Mouse (Mus musculus): ENCODE measurements around the gene Apof. TPM values are rescaled to one million over a fixed set of nuclear protein-coding genes. Genes with fewer than 3 reads are reported as not detected.
A peak's percentile ranks its signal among the peaks of the same experiment; 100 is the strongest.
"Not testable (repeated sequence)": the region's sequence is repeated elsewhere in the genome, so short reads cannot be mapped to it uniquely, and the experiment has no call there.

Apof gene
- total RNA-seq, 2 experiments from 2014 or later = not detected

DNA sequence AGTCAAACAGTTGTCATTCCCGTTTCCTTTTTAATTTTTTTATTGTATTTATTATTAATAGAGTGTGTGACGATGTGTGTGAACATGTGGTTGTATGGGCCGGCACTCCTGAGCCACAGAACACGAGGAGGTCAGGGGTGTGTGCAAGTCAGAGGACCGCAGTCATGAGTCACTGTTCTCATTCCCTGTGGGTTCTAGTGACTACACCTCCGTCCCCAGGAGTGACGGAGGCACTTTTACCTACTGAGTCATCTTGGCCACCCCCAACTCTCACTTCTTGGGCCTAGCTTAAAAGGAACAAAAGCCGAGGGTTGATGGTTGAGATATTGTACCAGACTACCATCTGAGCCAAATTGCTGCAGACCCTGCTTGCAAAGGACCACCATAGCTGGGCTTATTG, 12.1 kb upstream of the Apof start:
- no peak for DNase-seq (ENCODE audit: low spot score in 2 of 2)

DNA sequence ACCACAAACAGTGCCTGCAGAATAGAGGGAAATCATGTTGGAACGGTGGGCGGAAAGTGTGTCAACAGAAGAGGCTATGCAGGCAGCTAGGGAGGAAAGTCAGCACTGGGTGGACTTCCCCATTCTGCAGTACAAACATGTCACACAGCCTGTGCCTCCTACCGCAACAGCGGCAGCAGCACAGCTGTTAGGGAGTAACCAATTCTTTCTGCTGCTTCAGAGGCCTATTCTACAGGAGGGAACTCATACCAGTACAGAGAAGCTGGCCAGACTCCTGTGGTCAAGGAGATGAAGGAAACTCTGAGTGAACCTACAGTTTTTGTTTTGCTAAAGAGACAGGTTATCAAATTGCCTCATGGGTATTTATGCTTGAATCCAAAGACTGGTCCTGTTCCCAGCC, 9.5 kb upstream of the Apof start:
- no peak for DNase-seq (ENCODE audit: low spot score in 2 of 2)

DNA sequence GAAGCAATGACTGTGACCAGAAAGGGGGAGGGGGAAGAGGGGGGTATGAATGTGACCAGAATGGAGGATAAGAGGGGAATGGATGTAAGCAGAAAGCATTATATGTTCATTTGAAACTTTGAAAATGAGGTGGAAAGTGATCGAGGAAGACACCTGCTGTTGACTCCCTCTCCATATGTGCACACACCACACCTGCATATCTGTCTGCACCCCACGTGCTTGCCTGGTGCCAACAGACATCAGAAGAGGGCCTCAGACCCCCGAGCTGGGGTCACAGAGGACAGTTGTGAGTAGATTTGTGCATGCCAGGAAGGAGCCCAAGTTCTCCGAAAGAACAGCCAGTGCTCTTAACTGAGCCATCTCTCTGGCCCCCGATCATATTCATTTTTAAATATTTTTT, 8.5 kb upstream of the Apof start:
- no peak for DNase-seq (ENCODE audit: low spot score in 2 of 2)

DNA sequence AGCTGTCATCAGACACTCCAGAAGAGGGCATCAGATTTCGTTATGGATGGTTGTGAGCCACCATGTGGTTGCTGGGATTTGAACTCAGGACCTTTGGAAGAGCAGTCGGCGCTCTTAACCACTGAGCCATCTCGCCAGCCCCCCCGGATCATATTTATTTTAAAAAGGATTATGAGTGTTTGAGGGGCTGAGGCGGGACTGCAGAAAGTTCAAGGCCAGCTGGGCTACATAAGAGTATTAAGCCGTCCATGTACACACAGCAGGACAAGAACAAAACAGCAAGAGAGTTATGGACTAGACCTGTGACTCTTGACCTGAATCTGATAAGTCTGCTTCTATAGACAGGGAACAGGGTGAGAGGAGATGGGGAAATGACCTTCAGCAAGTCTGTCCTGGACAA, 8.1 kb upstream of the Apof start:
- not testable (repeated sequence) for DNase-seq (ENCODE audit: low spot score in 2 of 2)

DNA sequence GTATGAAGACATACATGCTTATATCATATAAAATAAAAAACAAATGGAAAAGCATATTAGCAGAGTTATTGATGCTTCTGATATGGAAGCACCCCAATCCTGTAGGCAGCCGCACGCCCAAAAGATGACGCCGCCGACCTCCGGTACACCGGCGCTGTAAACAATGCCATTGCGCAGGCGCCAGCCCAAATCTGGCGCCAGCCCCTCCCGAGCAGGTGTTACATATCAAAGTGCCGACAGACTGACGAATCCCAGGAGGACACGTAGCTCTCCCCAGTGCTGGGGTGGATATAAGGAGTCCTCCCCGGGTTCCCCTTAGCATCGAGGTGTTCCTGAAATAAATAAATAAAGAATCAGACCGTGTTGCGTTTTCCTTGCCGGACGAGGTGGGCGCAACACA, 6.2 kb upstream of the Apof start:
- no peak for DNase-seq (ENCODE audit: low spot score in 2 of 2)

DNA sequence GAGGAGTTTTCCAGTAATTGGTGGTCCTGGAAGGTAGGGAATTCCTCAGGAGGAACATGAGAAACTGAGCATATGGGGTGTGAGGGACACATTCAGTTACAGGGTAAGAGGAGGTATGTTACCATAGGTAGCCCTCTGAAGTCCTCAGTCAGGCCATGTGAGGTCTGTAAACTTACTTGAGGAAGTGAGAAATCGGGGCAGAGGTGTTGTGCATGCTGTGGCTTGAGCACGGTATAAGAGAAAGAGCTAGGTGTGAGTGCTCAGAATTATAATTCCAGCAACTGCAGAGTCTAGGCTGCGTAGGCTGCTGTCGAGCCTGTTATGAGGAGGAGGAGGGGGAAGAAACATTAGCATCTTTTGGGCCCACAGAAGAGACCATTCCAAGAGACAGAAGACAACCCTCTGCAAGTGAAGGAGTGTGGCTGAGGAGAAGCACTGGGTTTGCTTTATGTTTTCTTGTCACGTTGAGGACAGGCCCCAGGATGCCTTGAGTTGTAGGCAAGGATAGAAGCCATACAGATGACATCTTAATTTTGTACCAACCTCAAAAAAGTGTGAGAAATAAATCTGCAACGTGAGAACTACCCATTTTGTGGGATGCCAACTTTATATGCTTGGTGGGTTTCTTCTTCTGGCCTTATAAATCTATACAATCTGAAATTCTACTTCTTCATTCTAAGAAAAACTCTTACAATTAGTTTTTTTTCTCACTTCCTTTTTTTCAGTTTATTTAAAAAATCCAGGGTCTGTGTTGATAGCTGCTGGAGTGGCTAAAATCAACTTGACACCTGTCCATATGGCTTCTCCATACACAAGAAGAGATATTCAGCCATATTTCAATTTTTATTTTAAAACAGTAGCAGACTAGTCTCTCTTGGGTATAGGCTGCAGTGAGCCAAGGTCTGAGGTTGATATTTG, 4.8 kb upstream of the Apof start:
- no peak for DNase-seq (ENCODE audit: low spot score in 2 of 2)

DNA sequence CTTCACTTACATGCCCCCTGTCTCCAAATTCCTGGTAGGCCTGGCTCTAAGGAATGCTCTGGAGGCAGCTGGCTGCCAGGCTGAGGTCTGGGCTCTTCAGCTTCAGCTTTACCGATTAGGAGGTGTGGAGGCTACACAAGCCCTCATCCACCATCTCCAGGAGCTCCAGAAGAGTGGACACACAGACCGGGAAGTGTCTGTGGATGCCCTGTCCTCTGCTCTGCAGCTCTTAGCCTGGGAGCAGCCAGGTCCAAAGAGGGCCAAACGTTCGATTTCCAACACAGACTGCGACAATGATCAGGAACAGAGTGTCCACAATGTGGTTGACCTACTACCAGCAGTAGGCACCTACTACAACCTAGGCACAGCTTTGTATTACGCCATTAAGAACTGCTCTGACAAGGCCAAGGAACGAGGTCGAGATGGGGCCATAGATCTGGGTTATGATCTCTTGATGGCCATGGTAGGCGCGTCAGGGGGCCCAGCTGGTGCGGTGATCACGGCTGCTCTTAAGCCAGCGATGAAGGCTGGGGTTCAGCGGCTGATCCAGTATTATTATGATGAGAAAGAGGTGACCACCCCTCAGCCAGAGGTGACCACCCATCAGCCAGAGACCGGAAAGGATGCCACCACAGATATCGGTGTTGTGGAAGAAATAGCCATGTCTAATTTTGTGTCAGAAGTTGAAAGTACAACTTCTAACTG, 887 bp downstream of the Apof start:
- DNase-seq (ENCODE audit: low spot score in 2 of 2) = no peak

DNA sequence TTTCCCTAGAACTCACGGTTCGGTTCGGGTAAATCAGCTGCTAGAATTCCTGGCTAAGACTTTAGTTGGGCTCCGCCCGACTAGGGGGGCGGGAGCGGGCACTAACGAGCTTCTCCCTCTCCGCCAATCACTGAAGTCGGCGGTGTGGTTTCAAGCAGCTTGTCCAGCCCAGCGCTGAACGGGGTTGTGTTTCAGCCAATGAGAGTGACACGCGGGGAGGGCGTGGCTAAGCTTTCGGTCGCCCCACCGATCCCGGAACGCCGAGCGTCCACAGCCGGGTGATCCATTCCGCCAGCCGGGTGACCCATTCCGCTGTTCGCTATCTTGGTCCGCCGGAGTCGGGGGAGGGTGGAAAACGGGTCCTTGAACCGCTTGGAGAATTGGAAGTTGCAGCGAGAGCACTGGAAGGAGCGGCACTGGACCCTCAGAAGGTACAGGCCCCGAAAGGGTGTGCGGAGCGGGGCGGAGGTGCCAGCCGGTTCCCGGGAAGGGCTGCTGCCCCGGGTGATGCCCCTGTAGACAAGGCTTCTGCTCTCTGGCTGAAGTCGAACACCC, 1.9 kb downstream of the Apof start, which contains the start of gene Stat2:
Gene Stat2 (plus strand): TSS at position 273 of the 555 bp plus-strand sequence.
- peak; percentile 94 to 98 for DNase-seq (ENCODE audit: low spot score in 2 of 2)

DNA sequence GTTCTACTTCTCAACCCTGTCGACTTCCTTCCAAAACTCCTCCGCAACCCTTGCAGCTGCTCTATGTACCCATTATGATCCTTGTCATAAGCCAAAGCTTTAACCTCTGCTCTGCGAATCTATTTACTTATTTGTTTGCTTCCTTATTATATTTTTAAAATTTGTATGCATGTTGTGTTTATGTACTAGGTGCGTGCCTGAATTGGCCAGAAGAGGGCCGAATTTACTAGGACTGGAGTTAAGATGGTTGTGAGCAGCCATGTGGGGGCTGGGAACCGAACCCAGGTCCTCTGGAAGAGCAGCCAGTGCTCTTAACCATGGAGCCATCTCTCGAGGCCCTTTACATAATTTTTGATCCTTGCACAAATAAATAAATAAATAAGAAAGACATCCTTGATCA, 2.4 kb downstream of the Apof start:
- no peak for DNase-seq (ENCODE audit: low spot score in 2 of 2)

DNA sequence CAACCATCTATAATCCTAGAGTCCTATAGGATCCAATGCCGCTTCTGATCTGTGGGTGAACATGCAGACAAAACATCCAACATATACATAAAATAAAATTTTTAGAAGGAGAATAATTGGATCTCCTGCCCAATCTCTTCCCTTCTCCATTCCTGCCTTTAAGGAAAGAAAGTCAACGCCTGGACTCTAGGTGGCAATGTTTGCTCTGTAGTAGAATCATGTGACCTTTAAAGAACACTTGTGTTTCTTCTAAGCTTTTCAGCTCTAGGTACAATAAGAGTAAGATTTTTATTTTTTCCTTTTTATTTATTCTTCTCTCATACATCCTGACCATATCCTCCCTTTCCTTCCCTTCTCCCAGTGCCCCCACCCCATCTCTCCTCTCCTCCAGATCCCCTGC, 3.4 kb downstream of the Apof start:
- DNase-seq (ENCODE audit: low spot score in 2 of 2) = no peak

DNA sequence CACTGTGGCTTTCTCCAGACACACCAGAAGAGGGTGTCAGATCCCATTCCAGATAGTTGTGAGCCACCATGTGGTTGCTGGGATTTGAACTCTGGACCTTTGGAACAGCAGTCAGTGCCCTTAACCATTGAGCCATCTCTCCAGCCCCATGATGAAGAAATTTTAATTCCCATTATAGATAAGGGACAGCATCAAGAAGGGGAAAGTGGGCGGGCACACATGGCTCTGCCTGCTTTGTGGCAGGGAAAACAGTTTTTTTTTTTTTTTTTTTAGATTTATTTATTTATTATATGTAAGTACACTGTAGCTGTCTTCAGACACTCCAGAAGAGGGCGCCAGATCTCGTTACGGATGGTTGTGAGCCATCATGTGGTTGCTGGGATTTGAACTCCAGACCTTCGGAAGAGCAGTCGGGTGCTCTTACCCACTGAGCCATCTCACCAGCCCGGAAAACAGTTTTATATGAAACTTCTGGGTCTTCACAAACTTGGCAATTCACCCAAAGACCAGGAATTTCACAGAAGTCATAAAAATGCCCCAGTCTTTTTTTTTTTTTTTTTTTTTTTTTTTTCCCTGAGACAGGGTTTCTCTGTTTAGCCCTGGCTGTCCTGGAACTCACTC, 4.5 kb downstream of the Apof start:
- not testable (repeated sequence) for DNase-seq (ENCODE audit: low spot score in 2 of 2)

DNA sequence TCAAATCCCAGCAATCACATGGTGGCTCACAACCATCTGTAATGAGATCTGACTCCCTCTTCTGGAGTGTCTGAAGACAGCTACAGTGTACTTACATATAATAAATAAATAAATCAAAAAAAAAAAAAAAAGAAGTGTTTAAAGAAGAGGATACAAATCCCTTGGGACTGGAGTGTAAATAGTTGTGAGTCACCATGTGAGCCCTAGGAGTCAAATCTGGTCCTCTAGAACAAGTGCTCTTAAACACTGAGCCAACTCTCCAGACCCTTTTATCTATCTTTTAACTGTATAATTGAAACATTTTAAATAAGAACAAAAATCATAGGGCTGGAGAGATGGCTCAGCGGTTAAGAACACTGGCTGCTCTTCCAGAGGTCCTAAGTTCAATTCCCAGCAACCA, 6.9 kb downstream of the Apof start:
- not testable (repeated sequence) for DNase-seq (ENCODE audit: low spot score in 2 of 2)

DNA sequence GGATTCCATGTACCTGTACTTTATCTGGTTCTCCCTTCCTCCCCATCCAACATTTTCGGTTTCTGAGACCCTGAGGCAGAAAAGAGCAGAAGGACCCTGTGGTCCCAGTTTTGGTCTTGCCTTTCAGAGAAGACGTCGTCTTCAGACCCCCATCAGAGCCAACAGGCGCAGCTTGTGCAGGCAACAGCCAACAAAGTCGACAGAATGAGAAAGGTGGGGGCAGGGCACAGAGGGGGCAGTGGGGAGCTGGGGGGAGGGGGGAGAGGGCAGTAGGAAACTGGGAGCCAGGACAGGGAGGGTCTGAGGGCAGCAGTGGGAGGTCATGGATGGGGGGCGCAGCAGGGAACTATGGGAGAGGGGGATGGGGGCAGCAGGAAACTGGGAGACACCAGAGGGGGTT, 9.7 kb downstream of the Apof start:
- DNase-seq (ENCODE audit: low spot score in 2 of 2) = no peak

DNA sequence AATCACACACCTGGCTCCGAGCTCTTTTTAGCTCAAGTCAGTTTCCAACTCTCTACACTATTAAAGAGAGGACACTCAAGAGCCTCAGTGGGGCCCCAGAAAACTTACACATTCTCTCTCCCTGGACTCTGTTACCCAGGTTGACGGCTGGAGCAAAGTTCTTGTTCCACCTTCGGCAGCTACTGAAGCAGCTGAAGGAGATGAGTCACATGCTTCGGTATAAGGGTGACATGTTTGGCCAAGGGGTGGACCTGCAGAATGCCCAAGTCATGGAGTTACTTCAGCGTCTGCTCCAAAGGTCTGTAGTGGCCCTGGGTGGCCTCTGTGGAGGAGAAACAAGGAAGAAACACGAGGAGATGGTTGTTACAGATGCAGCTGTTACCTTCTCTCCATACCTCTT, 12.5 kb downstream of the Apof start:
- DNase-seq (ENCODE audit: low spot score in 2 of 2) = no peak

DNA sequence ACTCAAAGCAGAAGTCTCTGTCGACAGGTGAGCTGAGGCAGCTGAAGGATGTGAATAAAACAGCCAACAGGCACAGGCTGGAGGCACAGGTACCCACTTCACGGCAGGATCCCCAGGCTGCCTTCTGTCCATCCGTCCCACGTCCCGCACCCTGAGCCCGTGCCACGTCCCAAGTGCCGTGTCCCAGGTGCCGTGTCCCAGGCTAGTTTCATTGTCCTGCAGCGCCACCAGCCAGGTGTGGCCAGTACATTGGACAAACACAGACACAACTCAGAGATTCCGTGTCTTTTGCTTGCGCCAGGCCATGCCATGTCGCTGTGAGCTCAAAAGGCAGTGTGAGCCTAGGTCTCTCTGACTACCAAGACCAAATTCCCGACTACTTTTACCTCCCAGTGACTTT, 13.2 kb downstream of the Apof start:
- DNase-seq (ENCODE audit: low spot score in 2 of 2) = no peak

DNA sequence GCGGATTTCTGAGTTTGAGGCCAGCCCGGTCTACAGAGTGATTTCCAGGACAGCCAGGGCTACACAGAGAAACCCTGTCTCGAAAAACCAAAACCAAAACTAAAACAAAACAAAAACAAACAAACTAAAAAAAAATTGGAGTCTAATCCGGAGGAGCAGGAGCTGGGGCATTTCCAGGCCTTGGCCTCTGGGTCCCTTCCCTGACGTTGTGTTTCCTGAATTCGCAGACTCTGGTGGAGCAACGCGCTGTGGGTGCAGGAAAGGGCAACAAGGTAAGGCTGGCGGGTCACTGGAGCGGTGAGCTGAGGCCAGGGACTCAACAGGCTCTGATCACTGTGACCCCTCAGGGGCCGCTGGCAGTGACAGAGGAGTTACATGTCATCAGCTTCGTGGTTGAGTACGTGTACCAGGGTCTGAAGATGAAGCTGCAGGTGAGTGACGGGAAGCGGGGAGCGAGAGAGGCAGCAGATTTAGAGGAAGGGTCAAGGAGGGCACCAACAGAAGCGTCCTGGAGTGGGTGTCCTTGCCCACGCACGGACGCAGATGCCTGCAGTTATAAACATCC, 14.5 kb downstream of the Apof start:
- DNase-seq (ENCODE audit: low spot score in 2 of 2) = no peak

DNA sequence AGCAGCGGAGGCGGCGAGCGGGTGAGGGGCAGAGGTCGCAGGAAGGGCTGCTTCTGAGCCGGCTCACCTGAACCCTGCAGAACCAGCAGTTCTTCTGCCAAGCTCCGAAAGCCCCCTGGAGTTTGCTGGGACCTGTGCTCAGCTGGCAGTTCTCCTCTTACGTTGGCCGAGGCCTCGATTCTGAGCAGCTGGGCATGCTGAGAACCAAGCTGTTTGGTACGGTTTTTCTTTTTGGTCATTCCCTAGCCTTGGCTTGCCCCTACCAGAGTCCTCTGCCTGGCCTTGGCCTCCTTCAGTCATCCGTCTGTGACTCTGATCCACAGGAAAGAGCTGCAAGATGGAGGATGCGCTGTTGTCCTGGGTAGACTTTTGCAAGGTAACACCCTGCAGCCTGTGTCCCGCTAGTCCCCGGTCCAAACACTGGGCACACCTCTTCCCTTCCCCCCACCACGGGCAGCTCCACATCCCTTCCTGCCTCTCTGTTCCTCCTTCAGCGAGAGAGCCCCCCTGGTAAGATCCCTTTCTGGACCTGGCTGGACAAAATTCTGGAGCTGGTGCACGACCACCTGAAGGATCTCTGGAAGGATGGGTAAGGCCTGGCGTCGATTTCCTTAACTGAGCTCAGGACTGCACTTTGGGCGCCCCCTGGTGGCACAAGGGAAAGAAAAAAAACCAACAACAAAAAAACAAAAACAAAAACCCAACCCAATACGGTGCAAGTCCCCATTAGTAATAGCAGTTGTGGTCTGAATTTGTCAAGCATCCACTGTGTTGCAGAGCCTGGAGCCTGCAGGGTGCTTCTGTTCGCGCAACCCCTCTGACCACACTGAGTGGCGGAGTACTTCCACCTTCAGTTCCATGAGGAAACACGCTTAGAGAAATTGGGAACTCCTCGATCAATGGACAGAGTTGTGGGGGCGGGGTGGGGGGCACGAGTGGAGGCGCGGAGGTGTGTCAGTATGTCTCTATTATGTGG, 15.4 kb downstream of the Apof start:
- peak; percentile 48 to 69 for DNase-seq (ENCODE audit: low spot score in 2 of 2)

DNA sequence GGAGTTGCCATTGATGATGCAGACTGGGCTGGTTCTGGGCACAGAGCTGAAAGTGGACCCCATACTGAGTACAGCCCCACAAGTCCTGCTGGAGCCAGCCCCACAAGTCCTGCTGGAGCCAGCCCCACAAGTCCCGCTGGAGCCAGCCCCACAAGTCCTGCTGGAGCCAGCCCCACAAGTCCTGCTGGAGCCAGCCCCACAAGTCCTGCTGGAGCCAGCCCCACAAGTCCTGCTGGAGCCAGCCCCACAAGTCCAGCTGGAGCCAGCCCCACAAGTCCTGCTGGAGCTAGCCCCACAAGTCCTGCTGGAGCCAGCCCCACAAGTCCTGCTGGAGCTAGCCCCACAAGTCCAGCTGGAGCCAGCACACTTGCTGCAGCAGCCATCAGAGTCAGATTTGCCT, 22.1 kb downstream of the Apof start:
- DNase-seq (ENCODE audit: low spot score in 2 of 2) = peak in 1 of 2 experiments; percentile 53

DNA sequence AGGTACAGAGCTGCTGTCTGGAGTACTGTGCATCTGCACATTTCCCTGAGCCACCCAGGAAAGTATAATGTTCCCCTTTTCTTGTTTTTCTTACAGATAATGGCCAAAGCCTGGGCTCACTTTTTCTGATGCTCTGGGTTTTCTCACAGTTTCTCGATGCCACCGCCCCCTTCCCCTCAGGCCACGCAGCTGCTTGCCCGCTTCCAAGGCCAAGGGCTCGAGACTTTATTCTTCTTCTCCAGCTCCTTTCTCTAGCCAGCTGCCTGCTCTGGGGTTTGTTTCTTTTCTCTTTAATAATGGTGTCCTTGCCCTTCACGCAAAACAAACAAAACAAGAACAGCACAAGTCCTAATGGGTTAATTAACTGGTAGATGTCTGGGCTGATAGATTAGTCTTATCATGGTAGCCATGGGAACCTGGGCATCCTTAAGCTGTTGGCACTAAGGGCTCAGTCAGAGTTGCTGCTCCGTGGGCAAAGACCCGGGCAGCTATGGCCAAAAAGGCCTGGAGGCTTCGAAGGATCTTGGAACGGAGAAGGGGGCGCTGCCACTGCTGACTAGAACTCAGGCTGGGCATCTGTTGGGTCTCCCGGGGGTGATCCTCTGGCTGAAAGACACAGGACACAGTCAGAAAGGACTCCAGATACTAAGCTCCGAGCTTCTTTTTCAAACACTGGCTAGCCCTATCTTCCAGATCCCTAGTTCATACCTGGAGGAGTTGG, 28.1 kb downstream of the Apof start:
- no peak for DNase-seq (ENCODE audit: low spot score in 2 of 2)
